ENCODE assay signal across 15 mouse cellular contexts in the genomic region with DNA sequence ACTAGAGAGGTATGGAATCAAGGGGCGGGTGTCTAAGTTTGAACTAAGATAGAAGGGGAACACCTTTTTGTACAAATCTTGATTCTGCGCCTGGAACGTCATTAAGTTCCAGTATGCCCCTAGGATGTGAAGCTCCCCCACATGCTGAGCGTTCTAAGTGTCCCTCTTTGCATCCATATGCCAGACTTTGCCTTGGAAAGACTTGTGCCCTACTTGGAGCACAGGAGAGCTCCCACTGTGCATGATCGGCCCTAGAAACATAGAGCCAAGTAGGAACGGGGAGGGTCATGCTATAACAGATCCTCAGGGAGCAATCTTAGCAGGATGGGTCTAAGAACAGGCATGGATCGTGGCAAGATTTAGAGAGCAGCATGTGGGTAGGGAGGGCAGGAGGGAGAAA.
DNase-seq lines count a peak whose midpoint lies in the region; ATAC-seq lines count a peak whose summit lies in the region.
"Had no signal": no experiment of that assay in that cellular context is flagged by ENCODE, and none has a peak within 500 bp of the region (broad histone marks: within the 10 kb centered on the region; RNA-seq: fewer than 3 reads in every experiment).

No protein-coding gene starts in this region.

- H3K4me1 ChIP-seq in heart, embryonic 13.5 days = peaks cover 22% of the 10 kb centered on the region
- H3K4me1 ChIP-seq in intestine, embryonic 16.5 days (ENCODE audit: control insufficient read depth, insufficient read depth, low read length) = peaks cover 3% of the 10 kb centered on the region
- H3K4me1 ChIP-seq: hindbrain, embryonic 13.5 days; midbrain, embryonic 13.5 days had no signal

- H3K36me3 ChIP-seq in heart, embryonic 13.5 days = no peaks in the 10 kb centered on the region
- H3K36me3 ChIP-seq in intestine, embryonic 16.5 days (ENCODE audit: control insufficient read depth, insufficient read depth, low read length) = no peaks in the 10 kb centered on the region
- H3K36me3 ChIP-seq: hindbrain, embryonic 13.5 days; midbrain, embryonic 13.5 days had no signal

- no peak overlapping the region for H3K9ac ChIP-seq in heart, embryonic 13.5 days
- H3K9ac ChIP-seq in intestine, embryonic 16.5 days (ENCODE audit: low read depth, low read length) = no peak overlapping the region
- H3K9ac ChIP-seq: hindbrain, embryonic 13.5 days; midbrain, embryonic 13.5 days had no signal

- H3K4me3 ChIP-seq in heart, embryonic 13.5 days = no peak overlapping the region
- H3K4me3 ChIP-seq in intestine, embryonic 16.5 days (ENCODE audit: low read length) = no peak overlapping the region
- H3K4me3 ChIP-seq: hindbrain, embryonic 13.5 days; midbrain, embryonic 13.5 days had no signal

- ATAC-seq in heart, embryonic 13.5 days (ENCODE audit: extremely low read depth, insufficient number of reproducible peaks, low FRiP score, low TSS enrichment) = no peak
- ATAC-seq in intestine, embryonic 16.5 days = no peak
- ATAC-seq: forebrain, embryonic 14.5 days; midbrain, embryonic 13.5 days had no signal

- H3K27me3 ChIP-seq in heart, embryonic 13.5 days (replicated peaks) = no peaks in the 10 kb centered on the region
- H3K27me3 ChIP-seq in intestine, embryonic 16.5 days (replicated peaks; ENCODE audit: control insufficient read depth, insufficient read depth, low read length) = no peaks in the 10 kb centered on the region
- H3K27me3 ChIP-seq: hindbrain, embryonic 13.5 days; midbrain, embryonic 13.5 days had no signal

- 76% methylated on average over 7 of the region's 7 CpGs for WGBS in heart, embryonic 13.5 days
- 67% methylated on average over 7 of the region's 7 CpGs for WGBS in intestine, embryonic 16.5 days

- H3K4me2 ChIP-seq in heart, embryonic 13.5 days = no peak overlapping the region
- H3K4me2 ChIP-seq in intestine, embryonic 16.5 days (ENCODE audit: low read depth, low read length) = 0 out of 2 replicates have a peak overlapping the region, but pooled peaks have one; percentile 0
- H3K4me2 ChIP-seq: hindbrain, embryonic 13.5 days; midbrain, embryonic 13.5 days had no signal

- DNase-seq in heart, postnatal 36 days = no peak
- DNase-seq in cerebellum, adult 11-12 months = peak; percentile 53
- DNase-seq in cerebellum, adult 9-11 months = peak; percentile 43
- no peak for DNase-seq in retina, embryonic 14.5 days (ENCODE audit: low spot score)
- no peak for DNase-seq in kidney, postnatal 36 days
- no peak for DNase-seq in adrenal gland, adult 8-10 months
- DNase-seq: gastrocnemius, postnatal 25 days; kidney, adult 9 months; left cerebral cortex, postnatal 4 days; lung, postnatal 14 days had no signal

- intact Hi-C loops in heart, postnatal 36 days (cut with DNase I) = no loop called here

- H3K9me3 ChIP-seq in heart, embryonic 13.5 days = no peaks in the 10 kb centered on the region
- H3K9me3 ChIP-seq in intestine, embryonic 16.5 days (ENCODE audit: control insufficient read depth, low read length) = no peaks in the 10 kb centered on the region
- H3K9me3 ChIP-seq: hindbrain, embryonic 13.5 days; midbrain, embryonic 13.5 days had no signal

- peak overlapping the region; percentile 53 for H3K27ac ChIP-seq in heart, embryonic 13.5 days (replicated peaks)
- H3K27ac ChIP-seq in intestine, embryonic 16.5 days (ENCODE audit: low read length) = peak overlapping the region; percentile 69
- H3K27ac ChIP-seq: hindbrain, embryonic 13.5 days; midbrain, embryonic 13.5 days had no signal

Comparison
In these comparisons a context has a peak if more than half of its experiments do, and no peak if none do; other contexts are left out.
1. DNase-seq: peak in cerebellum, adult 11-12 months (single experiment) and cerebellum, adult 9-11 months (single experiment); none in heart, postnatal 36 days (0 of 2), retina, embryonic 14.5 days (single experiment), kidney, postnatal 36 days (0 of 2) and adrenal gland, adult 8-10 months (single experiment).